Mouse (Mus musculus): ENCODE data around the gene Sgca.

Sgca gene

DNA sequence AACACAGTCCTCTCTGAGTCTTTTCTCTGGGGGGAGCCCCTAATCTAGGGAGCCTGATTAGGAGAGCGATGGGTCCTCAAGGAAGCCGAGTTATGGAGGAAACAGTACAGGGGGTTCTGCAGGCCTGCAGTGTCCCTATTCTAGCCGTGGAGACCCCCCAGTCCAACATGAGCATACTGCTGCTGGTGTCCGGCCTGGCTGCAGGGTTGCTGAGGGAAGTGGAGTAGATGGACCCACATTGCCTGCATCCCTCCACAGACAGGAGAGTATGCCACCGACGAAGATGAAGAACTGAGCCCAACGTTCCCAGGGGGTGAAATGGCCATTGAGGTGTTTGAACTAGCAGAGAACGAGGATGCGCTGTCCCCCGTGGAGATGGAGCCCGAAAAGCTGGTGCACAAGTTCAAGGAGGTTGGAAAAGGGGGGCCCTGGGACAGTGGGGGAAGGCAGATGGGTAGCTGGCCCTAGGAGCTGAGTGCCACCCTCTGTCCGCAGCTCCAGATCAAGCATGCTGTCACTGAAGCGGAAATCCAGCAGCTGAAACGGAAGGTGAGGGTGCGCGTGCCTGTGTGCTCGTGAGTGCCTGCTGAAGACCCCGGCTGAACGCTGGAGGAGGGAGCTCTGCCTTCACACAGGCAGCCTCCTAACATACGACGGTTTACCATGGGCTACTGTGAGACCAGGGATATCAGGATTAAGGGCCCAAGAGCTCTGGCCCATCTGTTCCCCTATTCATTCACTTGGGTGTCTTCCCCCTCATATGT, 25.6 kb upstream of the Sgca start:
- DNase-seq (ENCODE audit: low spot score in 2 of 2): no peak

DNA sequence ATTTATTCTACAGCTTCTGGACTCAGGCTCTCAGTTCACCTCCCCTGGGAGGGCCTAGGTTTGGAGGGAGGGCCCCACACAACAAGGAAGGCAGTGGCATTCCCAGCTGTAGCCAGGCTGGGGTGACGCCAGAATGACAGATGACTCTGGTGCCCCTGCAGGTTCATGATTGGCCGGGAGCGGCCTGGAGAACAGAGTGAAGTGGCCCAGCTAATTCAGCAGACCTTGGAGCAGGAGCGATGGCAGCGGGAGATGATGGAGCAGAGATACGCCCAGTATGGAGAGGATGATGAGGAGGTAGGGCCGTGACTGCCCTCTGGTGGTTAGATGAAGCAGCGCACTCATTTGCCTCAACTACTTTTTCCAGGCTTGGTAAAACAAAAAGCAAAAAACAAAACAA, 24.9 kb upstream of the Sgca start:
- peak; percentile 79 to 80 for DNase-seq (ENCODE audit: low spot score in 2 of 2)

DNA sequence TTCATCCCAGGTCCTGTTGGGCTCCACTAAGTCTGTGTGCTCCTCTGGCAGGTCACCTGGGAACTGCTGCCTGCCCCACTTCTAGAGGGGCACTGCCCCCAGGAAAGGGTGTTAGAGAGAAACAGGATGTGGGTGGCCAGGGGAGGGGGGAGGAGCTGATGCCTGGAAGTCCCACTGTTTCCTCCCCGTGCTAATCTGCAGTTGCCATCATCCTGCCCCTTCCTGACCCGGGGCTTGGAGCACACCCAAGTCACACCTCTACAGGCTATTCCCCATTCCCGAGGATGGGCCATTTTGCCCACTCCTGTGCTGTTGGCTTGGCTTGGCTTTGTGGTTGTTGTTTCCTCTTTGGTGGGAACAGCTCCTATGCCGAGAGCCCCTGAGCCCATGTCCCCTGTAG, 24.4 kb upstream of the Sgca start:
- DNase-seq (ENCODE audit: low spot score in 2 of 2): peak in 1 of 2 experiments; percentile 45

DNA sequence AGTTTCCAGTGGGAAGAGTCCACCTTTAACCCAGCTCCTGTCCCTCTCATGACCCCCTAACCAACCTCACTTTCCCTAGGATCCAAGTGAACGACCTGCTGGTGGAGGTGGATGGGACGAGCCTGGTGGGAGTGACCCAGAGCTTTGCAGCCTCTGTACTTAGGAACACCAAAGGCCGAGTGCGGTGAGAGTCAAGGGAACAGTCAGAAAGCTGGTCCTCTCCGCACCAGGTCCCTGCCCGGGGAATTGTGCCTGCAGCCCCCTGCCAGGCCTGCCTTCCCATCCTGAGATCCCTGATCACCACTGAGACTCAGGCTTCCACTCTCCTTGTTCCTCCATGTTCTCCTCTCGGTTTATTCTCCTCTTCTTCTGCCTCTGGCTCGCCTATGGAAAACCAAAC, 24.0 kb upstream of the Sgca start:
- no peak for DNase-seq (ENCODE audit: low spot score in 2 of 2)

DNA sequence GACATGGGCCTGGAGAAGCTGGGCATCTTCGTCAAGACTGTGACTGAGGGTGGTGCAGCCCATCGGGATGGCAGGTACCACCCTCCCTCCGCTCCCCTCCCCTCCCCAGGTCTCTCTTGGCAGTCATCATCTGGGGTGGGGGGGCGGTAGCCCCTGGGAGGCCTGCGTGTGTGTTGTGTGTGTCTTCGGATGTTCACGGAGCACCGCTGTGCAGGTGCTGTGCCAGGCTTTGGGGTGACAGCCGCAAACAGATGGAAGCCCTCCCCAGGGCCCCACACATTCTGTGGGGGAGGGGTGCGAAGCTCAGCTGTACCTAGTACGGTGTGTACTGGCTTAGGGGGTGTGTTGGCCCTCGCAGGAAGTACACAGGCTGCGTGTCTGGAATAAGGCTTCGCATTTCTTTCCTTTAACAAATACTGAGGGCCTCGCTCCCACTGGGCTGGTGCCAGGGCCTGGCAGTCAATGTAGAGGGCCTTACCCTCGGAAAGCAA, 22.0 kb upstream of the Sgca start:
- DNase-seq (ENCODE audit: low spot score in 2 of 2): peak; percentile 79 to 83

DNA sequence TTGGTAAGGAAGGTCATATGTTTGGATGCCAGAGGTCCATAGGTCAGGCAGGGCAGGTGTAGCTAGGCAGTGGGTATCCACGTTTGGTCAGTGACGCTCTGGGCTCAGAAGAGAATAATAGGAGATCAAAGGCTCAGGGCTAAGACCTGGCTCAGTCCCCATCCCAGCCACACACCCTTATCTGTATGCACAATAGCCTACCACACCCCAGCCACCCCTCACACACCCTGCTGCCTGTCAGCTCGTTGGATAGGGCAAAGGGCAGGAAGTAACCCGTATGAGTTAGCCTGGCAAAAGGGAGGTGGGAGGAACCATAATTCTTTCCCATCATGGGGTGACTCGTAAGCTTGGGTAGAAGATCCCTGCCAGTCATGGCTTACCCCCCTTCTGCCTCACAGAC, 21.5 kb upstream of the Sgca start:
- DNase-seq (ENCODE audit: low spot score in 2 of 2): peak in 1 of 2 experiments; percentile 30

DNA sequence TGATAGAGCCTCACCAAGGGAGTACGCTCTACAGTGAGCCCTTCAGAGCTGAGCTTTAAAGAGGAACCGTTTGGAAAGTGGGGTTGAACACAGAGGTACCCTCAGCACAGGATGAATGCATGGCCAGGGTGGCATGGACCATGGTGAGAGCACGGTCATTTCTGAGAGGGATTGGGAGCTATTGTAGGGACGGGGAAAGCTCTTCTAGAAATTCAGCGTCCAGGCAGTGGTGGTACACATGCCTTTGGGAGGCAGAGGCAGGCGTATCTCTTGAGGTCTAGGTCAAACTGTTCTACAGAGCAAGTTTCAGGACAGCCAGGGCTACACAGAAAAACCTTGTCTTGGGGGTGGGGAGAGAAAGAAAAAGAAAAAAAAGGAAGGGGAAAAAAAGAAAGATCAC, 20.9 kb upstream of the Sgca start:
- DNase-seq (ENCODE audit: low spot score in 2 of 2): no peak

DNA sequence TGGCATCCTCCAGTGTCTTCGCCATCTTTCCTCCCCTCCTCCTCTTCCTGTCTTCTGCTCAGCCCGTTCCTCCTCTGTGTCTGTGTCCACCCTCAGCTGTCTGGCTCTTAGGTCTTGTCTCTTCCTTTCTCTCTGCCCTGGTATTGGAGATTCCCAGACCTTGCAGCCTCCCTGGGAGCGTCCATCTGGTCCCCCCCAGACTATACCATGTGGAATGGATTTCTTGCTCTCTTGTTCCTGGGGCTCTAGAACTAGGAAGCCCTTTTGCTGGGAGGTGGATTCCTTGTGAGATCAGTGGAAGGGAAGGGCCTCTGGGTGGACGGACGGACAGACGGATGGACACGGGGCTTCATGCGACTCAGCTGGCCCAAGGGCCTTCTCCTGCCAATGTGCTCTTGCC, 20.0 kb upstream of the Sgca start:
- peak in 1 of 2 experiments; percentile 20 for DNase-seq (ENCODE audit: low spot score in 2 of 2)

- no peak for DNase-seq (ENCODE audit: low spot score in 2 of 2)
Measured at GRCm38 (mm10) chr11:94994947-94995772, 19.0 kb upstream of the Sgca start.

DNA sequence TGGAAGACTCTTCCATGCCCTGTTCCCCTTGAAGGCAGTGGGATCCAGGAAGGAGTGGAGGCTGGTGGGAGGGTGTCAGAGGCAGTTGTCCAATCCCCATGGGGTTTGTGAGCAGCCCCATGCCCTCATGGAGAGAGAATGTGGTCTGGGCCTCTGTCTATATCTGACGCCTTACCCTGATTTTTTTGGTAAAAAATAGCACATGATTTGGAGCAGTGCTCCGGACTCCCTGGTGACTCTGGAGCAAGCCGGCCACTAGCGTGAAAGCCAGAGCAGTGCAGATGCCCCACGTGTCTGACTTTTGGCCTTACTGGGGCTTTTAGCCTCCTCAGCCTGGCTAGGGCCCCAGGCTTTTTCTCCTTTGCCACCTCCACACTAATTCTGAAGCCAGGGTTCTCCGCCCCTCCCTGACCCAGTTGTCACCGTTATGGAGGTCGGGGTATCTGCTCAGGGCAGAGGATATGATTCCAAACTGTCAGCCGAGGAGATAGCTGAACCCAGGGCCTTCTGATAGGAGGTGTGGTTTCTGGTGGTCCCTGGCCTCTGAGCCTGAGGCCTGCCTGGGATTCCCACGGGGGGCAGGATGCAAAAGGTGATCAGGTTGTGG, 18.2 kb upstream of the Sgca start:
- no peak for DNase-seq (ENCODE audit: low spot score in 2 of 2)

GRCm38 (mm10) chr11:94992754-94993606, 16.9 kb upstream of the Sgca start:
- peak; percentile 67 to 69 for DNase-seq (ENCODE audit: low spot score in 2 of 2)

GRCm38 (mm10) chr11:94992480-94992753, 16.3 kb upstream of the Sgca start:
- DNase-seq (ENCODE audit: low spot score in 2 of 2): no peak

DNA sequence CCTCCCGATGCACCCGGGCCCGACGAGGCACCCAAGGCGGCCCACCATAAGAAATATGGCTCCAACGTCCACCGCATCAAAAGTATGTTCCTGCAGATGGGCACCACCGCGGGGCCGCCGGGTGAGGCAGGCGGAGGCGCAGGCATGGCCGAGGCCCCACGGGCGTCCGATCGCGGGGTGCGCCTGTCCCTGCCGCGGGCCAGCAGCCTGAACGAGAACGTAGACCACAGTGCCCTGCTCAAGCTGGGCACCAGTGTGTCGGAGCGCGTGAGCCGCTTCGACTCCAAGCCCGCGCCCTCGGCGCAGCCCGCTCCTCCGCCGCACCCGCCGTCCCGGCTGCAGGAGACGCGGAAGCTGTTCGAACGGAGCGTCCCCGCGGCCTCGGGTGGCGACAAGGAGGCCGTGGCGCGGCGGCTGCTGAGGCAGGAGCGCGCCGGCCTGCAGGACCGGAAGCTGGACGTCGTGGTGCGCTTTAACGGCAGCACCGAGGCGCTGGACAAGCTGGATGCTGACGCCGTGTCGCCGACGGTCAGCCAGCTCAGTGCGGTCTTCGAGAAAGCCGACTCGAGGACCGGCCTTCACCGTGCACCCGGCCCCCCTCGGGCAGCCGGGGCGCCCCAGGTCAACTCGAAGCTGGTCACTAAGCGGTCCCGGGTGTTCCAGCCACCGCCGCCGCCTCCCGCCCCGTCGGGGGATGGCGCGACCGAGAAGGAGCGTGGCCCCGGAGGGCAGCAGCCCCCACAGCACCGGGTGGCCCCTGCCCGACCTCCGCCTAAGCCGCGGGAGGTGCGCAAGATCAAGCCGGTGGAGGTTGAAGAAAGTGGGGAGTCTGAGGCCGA, 15.7 kb upstream of the Sgca start:
- DNase-seq (ENCODE audit: low spot score in 2 of 2): peak; percentile 44 to 62

GRCm38 (mm10) chr11:94990749-94991577, 14.8 kb upstream of the Sgca start, which contains the start of gene Ppp1r9b:
Ppp1r9b (plus strand) TSS chr11:94991035.
- DNase-seq (ENCODE audit: low spot score in 2 of 2): peak; percentile 94 to 95

DNA sequence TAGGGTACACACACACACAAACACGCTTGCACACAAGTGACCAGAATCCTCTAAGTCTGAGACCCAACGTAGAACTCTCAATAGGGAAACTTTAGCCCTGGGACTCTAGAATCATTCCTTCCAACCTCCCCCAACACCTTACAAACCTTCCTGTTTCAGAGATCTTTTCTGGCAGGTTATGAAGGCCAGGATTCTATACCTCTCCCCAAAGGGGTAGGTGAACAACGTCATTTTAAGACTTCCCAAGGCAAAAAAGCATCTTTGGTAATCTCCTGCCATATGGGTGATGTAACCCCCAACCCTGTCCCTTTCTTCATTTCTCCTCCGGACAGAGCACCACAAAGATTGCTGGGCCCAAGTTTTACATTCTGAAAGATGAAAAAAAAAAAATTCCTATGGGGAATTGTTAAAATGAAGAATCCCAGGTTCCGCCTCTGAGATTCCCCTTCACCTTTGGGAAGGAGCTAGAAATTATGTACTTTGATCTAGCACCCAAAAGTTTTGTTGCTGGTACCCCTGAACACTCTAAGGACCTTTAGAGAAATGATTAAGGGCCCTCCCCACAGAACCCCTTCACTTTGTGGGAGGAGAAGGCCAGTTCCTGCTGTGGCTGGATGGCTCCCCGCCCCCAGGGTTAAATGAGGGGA, 14.1 kb upstream of the Sgca start:
- no peak for DNase-seq (ENCODE audit: low spot score in 2 of 2)

DNA sequence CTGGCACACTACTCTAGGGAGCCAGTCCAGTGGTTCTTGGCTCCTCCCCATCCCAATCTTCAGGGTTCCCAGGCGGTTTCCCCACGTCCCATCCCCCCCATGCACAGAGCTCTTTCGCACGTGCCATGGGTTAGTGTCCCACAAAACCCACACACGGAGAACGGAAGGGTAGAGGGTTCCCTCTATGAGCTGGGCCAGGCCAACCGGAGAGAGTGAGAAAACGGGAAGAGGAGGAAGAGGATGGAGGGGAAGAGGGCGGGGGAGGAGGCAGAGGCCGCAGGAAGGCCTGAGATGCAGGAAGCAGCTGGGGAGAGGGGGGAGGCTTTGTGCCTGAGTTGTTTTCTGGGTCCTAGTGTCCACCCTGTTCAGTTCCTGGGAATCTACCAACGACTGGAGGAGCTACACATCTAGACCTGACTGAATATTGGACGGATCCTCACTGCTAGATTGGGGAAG, 13.5 kb upstream of the Sgca start:
- DNase-seq (ENCODE audit: low spot score in 2 of 2): peak; percentile 87 to 92

DNA sequence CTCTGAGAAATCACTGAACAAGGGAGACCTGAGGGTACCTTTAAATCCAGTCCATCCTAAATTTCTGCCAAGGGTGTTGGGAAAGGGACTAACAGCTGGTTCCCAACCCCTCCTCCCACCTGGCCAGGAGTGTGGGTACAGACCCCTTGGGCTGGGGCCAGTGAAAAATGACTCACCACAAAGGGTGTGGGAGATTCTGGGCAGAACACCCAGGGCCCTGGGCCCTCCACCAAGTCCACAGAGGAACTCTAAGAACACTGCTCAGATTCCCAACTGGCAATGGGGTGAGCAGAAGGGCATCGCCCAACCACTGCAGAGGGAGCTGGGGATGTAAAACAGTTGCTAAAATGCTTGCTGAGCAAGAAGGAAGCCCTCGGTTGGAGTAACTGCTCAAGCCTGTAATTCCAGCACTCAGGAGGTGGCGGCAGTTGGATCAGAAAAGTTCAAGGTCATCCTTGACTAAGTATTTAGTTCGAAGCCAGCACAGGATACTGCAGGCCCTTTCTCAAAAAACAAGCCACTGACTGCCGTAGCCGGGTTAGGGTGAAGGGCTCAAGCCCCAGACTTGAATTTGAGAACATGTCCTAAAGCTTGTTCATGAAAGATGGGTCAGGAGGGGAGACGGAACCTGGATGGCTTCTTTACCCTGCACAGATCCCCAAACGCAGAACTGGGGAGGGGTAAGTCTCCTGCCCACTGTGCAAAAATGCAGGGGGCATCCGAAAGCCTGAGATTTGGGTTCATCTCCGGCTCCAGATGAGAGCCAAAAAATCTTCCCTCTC, 12.8 kb upstream of the Sgca start:
- DNase-seq (ENCODE audit: low spot score in 2 of 2): peak; percentile 72 to 75

DNA sequence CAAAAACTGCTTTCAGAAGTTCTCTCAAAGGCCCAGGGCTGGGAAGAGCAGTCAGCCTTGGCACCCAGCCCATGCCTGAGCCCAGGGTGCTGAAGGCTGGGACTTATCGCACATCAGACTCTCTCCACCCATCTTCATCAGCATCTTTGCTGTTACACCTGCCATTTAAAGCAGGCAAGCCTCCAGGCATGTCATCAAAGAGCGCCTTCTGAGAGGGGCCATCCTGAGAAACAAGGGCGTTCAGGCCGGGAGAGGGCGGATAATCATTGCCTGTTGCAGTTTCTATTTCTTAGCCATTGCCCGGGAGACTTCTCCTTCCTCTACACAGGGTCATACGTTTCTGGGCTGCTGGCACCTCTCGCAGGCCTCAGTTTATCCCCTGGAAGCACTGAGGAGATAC, 11.7 kb upstream of the Sgca start:
- peak in 1 of 2 experiments; percentile 30 for DNase-seq (ENCODE audit: low spot score in 2 of 2)
